In genomic region chr4:134994205-134994604, GRCm38 (mm10) we compare ENCODE assay signal across 12 mouse cellular contexts.
A peak's percentile ranks its signal among the peaks of the same experiment; 100 is the strongest.
DNase-seq lines count a peak whose midpoint lies in the region; ATAC-seq and TF ChIP-seq lines count a peak whose summit lies in the region.
"Had no signal": no experiment of that assay in that cellular context is flagged by ENCODE, and none has a peak within 500 bp of the region (broad histone marks: within the 10 kb centered on the region; RNA-seq: fewer than 3 reads in every experiment).

No protein-coding gene starts in this region.

- 0 out of 2 replicates have a peak, but pooled peaks have one; percentile 37 for ATAC-seq in hindbrain, embryonic 16.5 days
- no peak for ATAC-seq in hindbrain, embryonic 11.5 days (ENCODE audit: low FRiP score)
- ATAC-seq in Patski = peak; percentile 23
- no peak for ATAC-seq in neural tube, embryonic 15.5 days (ENCODE audit: low FRiP score)

- WGBS in hindbrain, embryonic 16.5 days = 81% methylated on average over 2 of the region's 2 CpGs
- 85% methylated on average over 2 of the region's 2 CpGs for WGBS in hindbrain, embryonic 11.5 days
- WGBS in neural tube, embryonic 15.5 days = 88% methylated on average over 2 of the region's 2 CpGs

- in situ Hi-C loops in Patski (cut with MboI; ENCODE audit: low pct_unique_long_range_greater_than_20kb) = no loop called here

- H3K27ac ChIP-seq in hindbrain, embryonic 16.5 days (ENCODE audit: low read depth, low read length) = no peak overlapping the region
- H3K27ac ChIP-seq in hindbrain, embryonic 11.5 days (ENCODE audit: low read depth, low read length) = no peak overlapping the region
- no peak overlapping the region for H3K27ac ChIP-seq in neural tube, embryonic 15.5 days (replicated peaks)
- H3K27ac ChIP-seq: heart, embryonic 13.5 days; layer of hippocampus, adult 2 months; midbrain, embryonic 10.5 days had no signal

- H3K4me1 ChIP-seq in hindbrain, embryonic 16.5 days (ENCODE audit: control insufficient read depth, insufficient read depth, low read depth, low read length) = peaks cover 12% of the 10 kb centered on the region
- H3K4me1 ChIP-seq in hindbrain, embryonic 11.5 days (replicated peaks; ENCODE audit: control insufficient read depth, insufficient read depth, low read length) = no peaks in the 10 kb centered on the region
- H3K4me1 ChIP-seq in neural tube, embryonic 15.5 days = peaks cover 7% of the 10 kb centered on the region; the same call in 1 of the 2 replicates

- no peaks in the 10 kb centered on the region for H3K9me3 ChIP-seq in hindbrain, embryonic 16.5 days (ENCODE audit: control insufficient read depth, low read length)
- no peaks in the 10 kb centered on the region for H3K9me3 ChIP-seq in hindbrain, embryonic 11.5 days (ENCODE audit: control insufficient read depth, low read length)
- H3K9me3 ChIP-seq in neural tube, embryonic 15.5 days (replicated peaks) = no peaks in the 10 kb centered on the region
- H3K9me3 ChIP-seq: heart, embryonic 13.5 days; midbrain, embryonic 10.5 days had no signal

- H3K4me3 ChIP-seq in hindbrain, embryonic 16.5 days (ENCODE audit: low read length) = no peak overlapping the region
- no peak overlapping the region for H3K4me3 ChIP-seq in hindbrain, embryonic 11.5 days (ENCODE audit: low read depth, low read length)
- no peak overlapping the region for H3K4me3 ChIP-seq in neural tube, embryonic 15.5 days (replicated peaks)
- H3K4me3 ChIP-seq: heart, embryonic 13.5 days; layer of hippocampus, adult 2 months; midbrain, embryonic 10.5 days had no signal

- CTCF ChIA-PET in Patski (lab: Charles Lee) = no interaction called here

- H3K9ac ChIP-seq in hindbrain, embryonic 16.5 days (ENCODE audit: low read depth, low read length) = no peak overlapping the region
- no peak overlapping the region for H3K9ac ChIP-seq in hindbrain, embryonic 11.5 days (ENCODE audit: low read depth, low read length)
- H3K9ac ChIP-seq in neural tube, embryonic 15.5 days (replicated peaks) = no peak overlapping the region
- H3K9ac ChIP-seq: heart, embryonic 13.5 days had no signal

- H3K27me3 ChIP-seq in hindbrain, embryonic 16.5 days (replicated peaks; ENCODE audit: control insufficient read depth, insufficient read depth, low read length) = no peaks in the 10 kb centered on the region
- H3K27me3 ChIP-seq in hindbrain, embryonic 11.5 days (ENCODE audit: control insufficient read depth, insufficient read depth, low read length) = no peaks in the 10 kb centered on the region
- H3K27me3 ChIP-seq in Patski = no peaks in the 10 kb centered on the region
- H3K27me3 ChIP-seq in neural tube, embryonic 15.5 days (replicated peaks) = no peaks in the 10 kb centered on the region

- DNase-seq in hindbrain, embryonic 11.5 days (ENCODE audit: low spot score) = no peak
- DNase-seq in 3134 (ENCODE audit: extremely low read depth, insufficient read length, low spot score) (peak; percentile 55), Patski (ENCODE audit: low read depth, low spot score) (no peak)
- DNase-seq in cerebellum, postnatal 25 days = peak; percentile 93
- DNase-seq in thymus, postnatal 4 days = no peak
- DNase-seq: adrenal gland, postnatal 14 days; kidney, adult 18-20 months had no signal

- POLR2A ChIA-PET in Patski (lab: Charles Lee) = no interaction called here

- H3K4me2 ChIP-seq in hindbrain, embryonic 16.5 days (ENCODE audit: low read length) = no peak overlapping the region
- H3K4me2 ChIP-seq in hindbrain, embryonic 11.5 days (replicated peaks; ENCODE audit: low read depth, low read length) = no peak overlapping the region
- H3K4me2 ChIP-seq in neural tube, embryonic 15.5 days = no peak overlapping the region
- H3K4me2 ChIP-seq: heart, embryonic 13.5 days had no signal

- TF ChIP-seq CTCF in Patski (IDR thresholded peaks at IDR 0.05) = no peak

- H3K36me3 ChIP-seq in hindbrain, embryonic 16.5 days (ENCODE audit: control insufficient read depth, insufficient read depth, low read length) = no peaks in the 10 kb centered on the region
- H3K36me3 ChIP-seq in hindbrain, embryonic 11.5 days (ENCODE audit: control insufficient read depth, insufficient read depth, low read length) = no peaks in the 10 kb centered on the region
- H3K36me3 ChIP-seq in neural tube, embryonic 15.5 days = no peaks in the 10 kb centered on the region
- H3K36me3 ChIP-seq: heart, embryonic 13.5 days; midbrain, embryonic 10.5 days had no signal

Comparison
In these comparisons a context has a peak if more than half of its experiments do, and no peak if none do; other contexts are left out.
1. ATAC-seq: peak in hindbrain, embryonic 16.5 days (single experiment) and Patski (single experiment); none in hindbrain, embryonic 11.5 days (single experiment) and neural tube, embryonic 15.5 days (single experiment).
2. DNase-seq: peak in 3134 (single experiment) and cerebellum, postnatal 25 days (2 of 2); none in hindbrain, embryonic 11.5 days (single experiment), Patski (single experiment) and thymus, postnatal 4 days (single experiment).